Mouse (Mus musculus): ENCODE data around the gene Olfr1447.

DNA sequence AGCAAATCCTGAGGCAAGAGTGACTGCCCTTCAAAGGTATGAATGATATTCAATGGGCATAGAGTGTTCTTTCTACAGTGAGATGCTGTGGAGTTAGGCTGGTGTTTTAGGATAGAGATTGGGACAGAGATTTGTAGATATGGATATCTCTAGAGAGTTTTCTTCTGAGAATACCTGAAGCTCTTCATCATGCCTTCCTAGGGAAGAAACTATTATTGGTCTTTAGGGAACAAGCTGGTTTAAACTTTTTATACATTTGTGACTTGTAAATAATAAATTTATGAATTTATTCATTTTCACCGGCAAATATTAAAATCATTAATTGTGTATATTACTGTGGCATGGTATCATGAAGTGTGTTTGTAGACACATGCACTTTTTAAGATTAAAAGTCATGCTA, at the start of gene Olfr1447:
- no peak for TF ChIP-seq CTCF (IDR thresholded peaks at IDR 0.05; ENCODE audit: extremely low read depth, insufficient read depth, insufficient read length, insufficient replicate concordance)
- no peak for TF ChIP-seq POLR2A (IDR thresholded peaks at IDR 0.05; ENCODE audit: low read depth, low read length)
